Mouse (Mus musculus) myocyte (in vitro differentiated cells): ENCODE results near the gene Ptcd2. TPM values are rescaled to one million over a fixed set of nuclear protein-coding genes. Genes with fewer than 3 reads are reported as not detected.

Source experiments
- H3K27me3 ChIP-seq: one replicate; pipeline ENCODE4 v1.6.1; 2011; ENCODE audit not compliant: control insufficient read depth, insufficient read depth, insufficient read length
- H3K36me3 ChIP-seq: one replicate; pipeline ENCODE4 v1.6.1; 2011; ENCODE audit not compliant: control insufficient read depth, insufficient read depth
- H3K4me2 ChIP-seq: one replicate; pipeline ENCODE4 v1.6.1; 2011; ENCODE audit warnings: low read depth, control low read depth
- H3K4me3 ChIP-seq: one replicate; pipeline ENCODE4 v1.5.1; 2011; ENCODE audit warnings: mild to moderate bottlenecking, control low read depth, moderate library complexity
- H3K79me2 ChIP-seq: one replicate; pipeline ENCODE4 v1.6.1; 2011; ENCODE audit not compliant: control insufficient read depth, insufficient read depth
- H3ac ChIP-seq: one replicate; pipeline ENCODE4 v1.6.1; 2011; ENCODE audit not compliant: control insufficient read depth, insufficient read length
- CEBPB ChIP-seq: IDR thresholded peaks from 2 replicates; pipeline ENCODE4 v1.6.1; 2011; ENCODE audit warnings: mild to moderate bottlenecking, moderate library complexity; ENCODE audit not compliant: poor library complexity, insufficient read depth, severe bottlenecking
- E2F4 ChIP-seq: IDR thresholded peaks from one replicate; pipeline ENCODE4 v1.6.1; 2011; ENCODE audit warnings: mild to moderate bottlenecking, control low read depth, moderate library complexity; ENCODE audit not compliant: insufficient read depth
- MAX ChIP-seq: IDR thresholded peaks from one replicate; pipeline ENCODE4 v1.6.1; 2011; ENCODE audit warnings: low read depth, mild to moderate bottlenecking, control low read depth
- MYOD1 ChIP-seq, 3 experiments: IDR thresholded peaks; one replicate each; pipeline ENCODE4 v1.6.1; 2011; ENCODE audit warnings: control low read depth in 2 of 3, low read depth in 2 of 3, mild to moderate bottlenecking in 2 of 3, moderate library complexity in 1 of 3; ENCODE audit not compliant: insufficient read length in 2 of 3, control insufficient read depth in 1 of 3
- MYOG ChIP-seq, 3 experiments: IDR thresholded peaks; one replicate each; pipeline ENCODE4 v1.6.1; 2011; ENCODE audit warnings: control low read depth in 2 of 3, low read depth in 2 of 3, mild to moderate bottlenecking in 2 of 3; ENCODE audit not compliant: insufficient read length in 2 of 3, control insufficient read depth in 1 of 3, insufficient read depth in 1 of 3
- POLR2A ChIP-seq: IDR thresholded peaks from one replicate; pipeline ENCODE4 v1.6.1; 2011; ENCODE audit warnings: low read depth, mild to moderate bottlenecking, control low read depth, moderate library complexity; ENCODE audit not compliant: insufficient read length
- POLR2AphosphoS2 ChIP-seq: IDR thresholded peaks from one replicate; pipeline ENCODE4 v1.6.1; 2011; ENCODE audit warnings: low read depth, control low read depth; ENCODE audit not compliant: insufficient read length
- REST ChIP-seq: IDR thresholded peaks from one replicate; pipeline ENCODE4 v1.6.1; 2011; ENCODE audit warnings: mild to moderate bottlenecking, control low read depth, moderate library complexity; ENCODE audit not compliant: insufficient read depth, insufficient read length
- SRF ChIP-seq: IDR thresholded peaks from one replicate; pipeline ENCODE4 v1.6.1; 2011; ENCODE audit warnings: low read depth; ENCODE audit not compliant: control insufficient read depth, insufficient read length
- TCF12 ChIP-seq: IDR thresholded peaks from one replicate; pipeline ENCODE4 v1.6.1; 2011; ENCODE audit warnings: mild to moderate bottlenecking, control low read depth; ENCODE audit not compliant: poor library complexity, insufficient read depth, severe bottlenecking
- TCF3 ChIP-seq: IDR thresholded peaks from one replicate; pipeline ENCODE4 v1.6.1; 2011; ENCODE audit warnings: low read depth, control low read depth; ENCODE audit not compliant: insufficient read length
- USF1 ChIP-seq: IDR thresholded peaks from one replicate; pipeline ENCODE4 v1.6.1; 2011; ENCODE audit warnings: low read depth, mild to moderate bottlenecking, control low read depth, moderate library complexity
- polyA plus RNA-seq: library from polyadenylated mRNA; unstranded; fragments of >200 nt; fragmentation: generic; extraction: Trizol; gene quantifications from one replicate; pipeline ENCODE4 v1.2.1, GENCODE M21; 2012; ENCODE audit warnings: missing spikeins

Gene Ptcd2
- polyA plus RNA-seq, 1 experiment: 25.1 TPM

DNA sequence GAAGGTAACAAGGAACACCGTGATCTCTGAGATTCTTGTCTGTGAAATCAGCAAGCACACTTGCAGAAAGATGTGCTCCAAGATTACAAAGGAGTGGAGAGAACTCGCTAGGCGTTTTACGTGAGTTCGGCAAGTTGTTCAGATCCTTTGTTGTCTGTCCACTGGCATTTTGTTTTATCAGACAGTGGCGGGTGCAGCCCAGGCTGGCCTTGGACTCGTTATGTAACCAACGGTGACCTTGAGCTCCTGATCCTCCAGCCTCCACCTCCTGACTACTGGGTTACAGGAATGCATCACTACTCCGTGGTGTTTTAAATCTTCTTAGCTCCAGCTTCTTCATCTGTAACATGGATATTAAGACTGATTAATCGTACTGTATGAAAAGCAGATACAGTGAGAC, 65.2 kb downstream of the Ptcd2 start:
- no peak for TF ChIP-seq REST
- TF ChIP-seq USF1: no peak
- no peak for TF ChIP-seq CEBPB
- TF ChIP-seq POLR2A: no peak
- no peak for TF ChIP-seq TCF12
- TF ChIP-seq TCF3: no peak
- TF ChIP-seq SRF: no peak
- TF ChIP-seq MYOD1 (IDR thresholded peaks at IDR 0.05; ENCODE audit: control insufficient read depth in 1 of 3, insufficient read length in 2 of 3, low read depth in 2 of 3): no peak
- no peak for TF ChIP-seq MAX
- no peak for TF ChIP-seq POLR2AphosphoS2
- TF ChIP-seq MYOG (IDR thresholded peaks at IDR 0.05; ENCODE audit: control insufficient read depth in 1 of 3, insufficient read depth in 1 of 3, insufficient read length in 2 of 3, low read depth in 2 of 3): no peak
- TF ChIP-seq E2F4: no peak
- H3K36me3 ChIP-seq: no peaks in the 10 kb centered on the region
- no peak overlapping the region for H3ac ChIP-seq
- no peak overlapping the region for H3K4me2 ChIP-seq
- H3K4me3 ChIP-seq: no peak overlapping the region
- H3K79me2 ChIP-seq: no peaks in the 10 kb centered on the region
- no peaks in the 10 kb centered on the region for H3K27me3 ChIP-seq

GRCm38 (mm10) chr13:99278511-99278910, 66.0 kb downstream of the Ptcd2 start:
- no peak overlapping the region for H3ac ChIP-seq
- no peaks in the 10 kb centered on the region for H3K36me3 ChIP-seq
- H3K4me2 ChIP-seq: no peak overlapping the region
- no peaks in the 10 kb centered on the region for H3K27me3 ChIP-seq
- no peak overlapping the region for H3K4me3 ChIP-seq
- TF ChIP-seq REST: no peak
- TF ChIP-seq POLR2AphosphoS2: no peak
- TF ChIP-seq POLR2A: no peak
- no peak for TF ChIP-seq MYOD1 (IDR thresholded peaks at IDR 0.05; ENCODE audit: control insufficient read depth in 1 of 3, insufficient read length in 2 of 3, low read depth in 2 of 3)
- TF ChIP-seq MYOG (IDR thresholded peaks at IDR 0.05; ENCODE audit: control insufficient read depth in 1 of 3, insufficient read depth in 1 of 3, insufficient read length in 2 of 3, low read depth in 2 of 3): no peak
- TF ChIP-seq E2F4: no peak
- TF ChIP-seq TCF12: no peak
- no peak for TF ChIP-seq MAX
- H3K79me2 ChIP-seq: no peaks in the 10 kb centered on the region

GRCm38 (mm10) chr13:99277521-99277920, 67.0 kb downstream of the Ptcd2 start:
- Histone ChIP-seq H3K36me3 (no peaks in the 10 kb centered on the region), H3K79me2 (no peaks in the 10 kb centered on the region), H3K27me3 (no peaks in the 10 kb centered on the region), H3K4me3 (no peak overlapping the region), H3ac (no peak overlapping the region), H3K4me2 (no peak overlapping the region)
- TF ChIP-seq POLR2AphosphoS2: no peak
- TF ChIP-seq POLR2A: no peak
- TF ChIP-seq MYOD1 (IDR thresholded peaks at IDR 0.05; ENCODE audit: control insufficient read depth in 1 of 3, insufficient read length in 2 of 3, low read depth in 2 of 3): no peak
- no peak for TF ChIP-seq MAX
- TF ChIP-seq REST: no peak
- no peak for TF ChIP-seq CEBPB

- Histone ChIP-seq H3K36me3 (no peaks in the 10 kb centered on the region), H3ac (no peak overlapping the region), H3K79me2 (no peaks in the 10 kb centered on the region), H3K4me3 (no peak overlapping the region), H3K4me2 (no peak overlapping the region), H3K27me3 (no peaks in the 10 kb centered on the region)
- no peak for TF ChIP-seq MYOG (IDR thresholded peaks at IDR 0.05; ENCODE audit: control insufficient read depth in 1 of 3, insufficient read depth in 1 of 3, insufficient read length in 2 of 3, low read depth in 2 of 3)
- TF ChIP-seq MYOD1 (IDR thresholded peaks at IDR 0.05; ENCODE audit: control insufficient read depth in 1 of 3, insufficient read length in 2 of 3, low read depth in 2 of 3): no peak
- TF ChIP-seq TCF12: no peak
- no peak for TF ChIP-seq MAX
- no peak for TF ChIP-seq TCF3
- no peak for TF ChIP-seq USF1
- TF ChIP-seq SRF: no peak
- TF ChIP-seq REST: no peak
- no peak for TF ChIP-seq CEBPB
- TF ChIP-seq E2F4: no peak
- TF ChIP-seq POLR2AphosphoS2: no peak
- no peak for TF ChIP-seq POLR2A
Observed at GRCm38 (mm10) chr13:99272046-99272445, 72.5 kb downstream of the Ptcd2 start.

Other genes starting within 250 kb of the Ptcd2 start
- 0.01 TPM for gene Zfp366, start 159.9 kb downstream of the Ptcd2 start, polyA plus RNA-seq
- gene Mrps27, start 81 bp upstream of the Ptcd2 start, polyA plus RNA-seq: 34.2 TPM
- gene Map1b, start 171.8 kb upstream of the Ptcd2 start, polyA plus RNA-seq: 40.6 TPM